Mouse (Mus musculus): ENCODE measurements around the gene Pld5.

Gene Pld5

DNA sequence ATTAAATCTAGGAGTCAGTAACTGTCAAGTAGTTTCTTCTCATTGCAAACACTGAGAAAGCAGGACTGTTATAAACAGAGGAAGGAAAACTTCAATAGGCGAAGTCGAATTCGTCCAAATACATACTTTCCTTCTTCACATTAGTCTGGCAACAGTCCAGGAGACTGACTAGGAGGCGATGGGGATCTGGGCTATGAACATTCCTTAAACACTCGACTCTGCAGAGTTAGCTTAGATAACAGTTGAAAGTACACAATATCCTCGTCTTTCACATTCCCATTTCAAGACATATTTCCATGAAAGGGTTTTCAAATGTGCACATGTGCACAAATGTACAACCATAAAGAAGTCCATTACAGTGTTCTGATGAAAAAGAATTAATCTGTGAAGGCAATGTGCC lies 129.8 kb downstream of the Pld5 start:
- DNase-seq: no peak

DNA sequence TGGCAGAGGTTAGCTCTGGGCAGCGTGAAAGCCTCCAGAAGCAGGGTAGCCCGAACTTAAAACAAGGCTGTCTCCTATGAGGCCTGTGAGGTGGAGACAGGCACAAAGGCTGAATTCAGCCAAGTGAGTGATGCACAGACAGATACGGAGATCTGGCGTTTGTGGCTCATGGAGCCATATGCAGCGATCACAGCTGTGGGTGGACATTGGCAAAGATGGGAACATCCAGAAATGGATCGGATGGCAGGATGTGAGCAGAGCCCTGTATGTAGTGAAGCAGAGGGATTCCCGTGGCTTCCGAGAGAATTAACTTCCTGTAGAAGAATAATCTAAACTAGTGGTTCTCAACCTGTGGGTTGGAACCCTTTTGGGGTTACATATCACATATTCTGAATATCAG lies 140.7 kb downstream of the Pld5 start:
- DNase-seq: no peak

DNA sequence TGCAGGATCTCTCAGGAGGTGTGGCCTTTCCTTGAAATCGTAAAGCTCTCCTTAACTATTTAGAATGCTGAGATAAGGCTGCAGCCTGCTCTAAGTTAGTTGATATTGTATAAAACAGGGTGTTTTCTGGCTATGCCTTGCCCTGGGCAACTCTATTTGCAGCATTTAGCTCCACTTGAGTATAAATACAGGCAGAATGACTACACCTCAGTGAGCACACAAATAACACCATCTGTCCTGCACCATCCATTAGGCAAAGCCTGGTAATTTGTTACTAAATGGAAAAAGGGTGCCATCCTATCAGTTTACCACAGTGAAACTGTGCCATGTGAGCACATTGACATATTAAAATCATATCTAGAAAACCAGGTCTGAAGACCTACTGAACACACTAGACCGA lies 149.3 kb downstream of the Pld5 start:
- no peak for DNase-seq

DNA sequence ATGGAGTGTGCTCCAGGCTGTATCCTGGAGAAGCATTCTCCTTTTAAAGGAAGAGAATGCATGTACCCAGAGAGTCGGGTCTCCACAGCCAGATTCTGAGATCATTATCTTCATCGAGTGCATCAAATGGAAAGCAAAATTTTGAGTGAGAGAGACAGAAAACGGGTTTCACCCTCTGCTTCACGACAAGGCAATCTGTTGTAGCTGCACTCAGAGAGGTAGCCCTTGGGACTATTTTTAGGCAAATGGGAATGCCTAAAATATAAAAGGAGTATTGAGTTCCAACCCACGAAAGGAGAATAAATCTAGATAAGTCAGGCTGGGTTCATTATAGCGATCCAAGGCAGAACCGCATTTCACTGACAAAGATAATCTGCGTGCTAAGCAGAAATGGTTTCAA lies 150.7 kb downstream of the Pld5 start:
- no peak for DNase-seq

DNA sequence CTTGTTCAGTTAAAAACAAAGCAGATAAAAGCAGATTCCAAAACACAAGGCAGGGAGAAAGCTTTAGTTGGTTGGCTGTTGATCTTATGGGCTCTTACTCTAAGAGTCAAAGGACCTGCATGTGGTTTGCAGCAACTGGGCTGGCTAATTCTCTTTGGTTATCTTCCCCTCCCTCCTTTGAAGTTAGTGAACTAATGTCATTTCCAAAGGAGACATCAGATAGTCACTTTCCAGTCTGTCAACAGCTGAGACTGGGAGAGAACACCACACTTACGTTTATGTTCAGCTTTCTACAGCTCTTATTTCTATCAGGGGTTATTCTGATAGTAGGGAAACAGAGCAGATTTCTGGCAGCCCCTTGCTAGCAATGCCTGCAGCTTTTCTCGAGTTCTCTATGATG lies 151.3 kb downstream of the Pld5 start:
- DNase-seq: no peak

DNA sequence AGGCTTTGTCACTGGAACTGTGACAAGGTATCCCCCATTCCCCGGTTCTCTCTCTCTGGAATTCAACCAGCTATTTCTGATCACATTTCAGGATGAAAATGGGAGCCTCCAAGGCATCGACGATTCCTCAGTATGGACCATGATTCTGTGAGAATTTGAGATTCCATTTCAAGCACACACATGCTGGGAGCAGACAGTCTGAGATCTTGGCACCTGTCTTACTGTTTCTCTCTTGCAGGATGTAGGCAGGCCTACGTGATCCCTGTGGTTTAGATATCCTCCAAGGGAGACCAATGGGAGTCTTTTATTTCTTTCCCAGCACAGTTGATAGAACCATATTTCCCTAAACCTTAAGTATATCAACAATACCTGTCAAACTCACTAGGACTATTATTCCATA lies 159.5 kb downstream of the Pld5 start:
- DNase-seq: no peak

DNA sequence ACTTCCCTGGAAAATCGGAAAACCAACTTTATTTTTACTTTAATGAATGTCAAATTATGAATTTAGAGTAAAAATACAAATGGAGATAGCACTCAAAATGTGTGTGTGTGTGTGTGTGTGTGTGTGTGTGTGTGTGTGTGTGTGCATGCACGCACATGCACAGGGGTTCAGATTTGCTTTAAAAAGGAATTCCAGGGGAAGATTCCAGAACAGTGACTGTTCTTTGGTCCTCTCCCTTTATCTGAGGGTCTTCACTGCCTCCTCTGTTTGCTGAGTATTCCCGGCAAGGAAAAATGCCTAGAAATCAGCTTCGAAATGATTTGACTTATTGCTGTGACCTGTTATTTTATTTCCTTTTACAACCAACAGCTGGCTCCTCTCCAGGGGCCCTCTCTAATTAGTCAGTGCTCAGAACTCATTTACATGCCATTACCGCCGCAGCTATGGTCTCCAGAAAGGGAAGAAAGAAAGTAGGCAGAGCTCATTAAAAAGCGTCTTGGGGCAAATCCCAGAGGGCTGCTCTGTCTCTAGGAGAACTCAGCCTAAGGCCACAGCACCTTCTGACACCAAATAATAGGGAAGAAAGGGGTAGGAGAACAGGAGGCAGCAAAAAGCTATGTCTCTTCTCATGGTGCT lies 176.3 kb downstream of the Pld5 start:
- no peak for DNase-seq

DNA sequence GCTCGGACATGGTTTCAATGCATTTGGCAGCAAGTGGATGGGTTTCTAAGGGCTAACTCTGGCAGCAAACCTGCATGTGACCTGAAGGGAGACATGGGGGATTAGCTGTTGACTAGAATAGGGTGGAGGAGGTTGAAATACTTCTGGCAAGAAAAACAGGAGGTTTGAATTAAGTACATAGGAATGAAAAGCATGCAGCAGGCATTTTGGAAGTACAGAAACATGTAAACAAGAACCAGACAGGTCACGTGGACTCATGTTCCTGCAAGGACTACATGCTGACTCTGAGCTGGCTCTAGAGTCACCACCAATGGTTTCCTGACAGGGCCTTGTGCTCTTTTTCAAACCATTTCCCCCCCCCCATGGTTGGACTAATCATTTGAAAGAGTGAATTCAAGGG lies 183.0 kb downstream of the Pld5 start:
- DNase-seq: no peak

DNA sequence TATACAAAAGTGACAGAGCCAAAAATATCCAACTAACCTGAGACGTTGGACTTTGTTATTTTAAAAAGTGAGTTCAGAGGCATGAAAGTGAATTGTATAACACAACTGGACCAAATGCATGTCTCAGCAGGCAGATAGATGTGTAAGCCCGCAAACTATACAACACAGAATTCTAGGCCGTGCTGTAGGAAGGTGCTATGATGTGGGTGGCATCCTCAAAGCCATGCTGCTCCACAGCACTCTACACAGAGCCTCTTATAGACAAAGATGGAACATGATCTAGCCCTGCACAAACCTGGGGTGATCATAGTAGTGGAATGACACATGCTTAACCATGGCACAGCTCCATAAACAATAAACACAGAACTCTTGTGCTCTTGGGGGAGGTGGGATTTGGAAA lies 185.7 kb downstream of the Pld5 start:
- DNase-seq: no peak

DNA sequence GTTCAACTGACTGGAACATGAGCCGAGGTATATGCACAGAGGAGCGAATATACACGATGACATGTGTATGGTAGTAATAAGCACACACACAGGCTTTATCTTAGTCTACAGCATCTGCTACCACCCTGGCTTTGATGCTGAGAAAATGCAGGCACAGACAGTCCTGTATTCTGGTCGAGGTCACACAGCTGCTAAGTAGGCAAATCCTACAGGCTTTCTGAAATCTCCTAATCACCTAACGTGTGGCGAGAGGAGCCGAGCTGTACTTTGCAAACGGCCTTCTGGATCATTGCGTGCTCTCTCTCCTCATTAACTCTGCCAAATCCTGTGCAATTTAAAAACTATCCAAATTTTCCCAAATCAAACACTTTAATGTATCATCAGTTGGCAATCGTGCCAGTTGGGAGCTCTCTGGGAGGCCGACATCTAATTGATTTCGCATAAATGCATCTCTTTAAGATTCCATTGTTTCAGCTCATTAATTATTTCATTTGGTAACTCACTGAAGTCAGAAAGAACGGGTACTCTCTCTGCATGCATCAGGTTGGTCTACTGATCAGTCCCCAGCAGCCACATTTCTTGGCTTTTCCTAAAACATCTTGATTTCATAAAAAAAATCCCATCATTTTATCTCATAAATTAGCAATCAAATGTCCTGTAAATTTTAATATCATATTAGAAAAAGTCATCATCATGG lies 189.0 kb downstream of the Pld5 start:
- no peak for DNase-seq

DNA sequence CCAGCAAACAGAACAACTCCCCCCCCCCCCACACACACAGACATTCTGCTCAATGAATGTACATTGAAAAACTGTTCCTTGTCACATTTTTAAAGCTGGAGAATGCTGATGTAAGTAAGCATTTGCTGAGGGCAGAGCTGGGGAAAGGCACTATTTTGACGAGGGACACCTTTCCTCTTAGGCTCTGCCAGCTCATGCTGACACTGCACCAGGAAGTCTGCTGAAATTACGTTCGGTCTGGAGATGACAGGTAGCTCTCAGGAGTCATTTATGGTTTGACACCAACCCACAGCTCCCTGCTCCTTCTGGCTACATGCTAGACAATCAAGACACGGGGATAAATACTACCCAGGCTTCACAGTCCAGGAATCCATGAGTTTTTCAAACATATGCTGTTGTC lies 192.8 kb downstream of the Pld5 start:
- DNase-seq: no peak

DNA sequence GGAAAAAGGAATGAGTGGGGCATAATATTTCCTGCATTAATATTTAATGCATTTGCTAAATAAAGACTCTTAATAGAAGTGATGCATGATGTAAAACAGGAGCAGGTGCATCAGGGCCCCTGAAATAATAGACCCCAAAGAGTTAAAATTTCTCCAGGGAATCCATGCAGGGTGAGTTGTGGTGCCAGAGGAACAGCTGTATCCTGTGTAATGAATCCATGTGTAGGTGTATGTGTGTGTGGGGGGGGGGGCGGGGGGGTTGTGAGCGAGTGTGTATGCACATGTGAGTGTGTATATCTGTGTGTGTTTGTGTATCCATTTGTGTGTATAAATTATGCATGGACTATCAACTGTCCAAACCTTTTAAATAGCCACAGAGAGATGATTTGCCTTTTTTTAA lies 194.1 kb downstream of the Pld5 start:
- no peak for DNase-seq

DNA sequence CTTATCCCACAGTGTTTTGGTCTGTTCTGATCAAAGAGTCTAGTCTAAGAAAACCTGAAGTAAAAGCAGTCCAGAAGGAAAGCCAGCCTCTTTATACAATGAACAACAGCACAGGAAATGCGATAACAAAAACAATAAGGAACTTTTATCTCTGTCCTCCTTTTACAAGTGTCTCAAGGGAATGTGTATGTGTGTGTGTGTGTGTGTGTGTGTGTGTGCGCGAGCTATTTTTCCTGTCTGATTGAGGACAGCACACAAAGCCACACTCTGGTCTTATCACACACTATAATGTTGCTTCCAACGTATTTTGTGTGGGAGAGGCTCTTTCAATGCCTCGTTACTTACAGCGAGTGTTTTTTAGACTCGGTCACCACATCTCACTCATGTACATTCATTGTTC lies 196.7 kb downstream of the Pld5 start:
- no peak for DNase-seq

DNA sequence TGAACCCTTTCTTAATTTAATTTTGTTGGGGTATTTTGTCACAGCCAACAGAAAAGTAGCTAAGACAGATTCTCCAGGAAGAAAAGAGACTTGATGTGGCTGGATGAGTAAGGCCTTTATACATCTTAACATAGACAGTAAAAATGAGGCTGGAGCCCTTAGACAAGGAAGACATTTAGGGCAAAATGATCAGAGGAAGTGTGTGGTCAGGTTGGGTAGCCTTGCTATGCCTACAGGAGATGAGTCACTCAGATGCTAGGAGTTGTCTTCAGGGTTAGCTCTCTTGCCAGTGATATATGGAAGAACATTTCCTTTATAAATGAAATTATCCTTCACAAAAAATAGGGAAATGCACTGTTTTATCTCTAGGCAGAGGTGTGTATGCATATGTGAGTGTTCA lies 198.3 kb downstream of the Pld5 start:
- no peak for DNase-seq

DNA sequence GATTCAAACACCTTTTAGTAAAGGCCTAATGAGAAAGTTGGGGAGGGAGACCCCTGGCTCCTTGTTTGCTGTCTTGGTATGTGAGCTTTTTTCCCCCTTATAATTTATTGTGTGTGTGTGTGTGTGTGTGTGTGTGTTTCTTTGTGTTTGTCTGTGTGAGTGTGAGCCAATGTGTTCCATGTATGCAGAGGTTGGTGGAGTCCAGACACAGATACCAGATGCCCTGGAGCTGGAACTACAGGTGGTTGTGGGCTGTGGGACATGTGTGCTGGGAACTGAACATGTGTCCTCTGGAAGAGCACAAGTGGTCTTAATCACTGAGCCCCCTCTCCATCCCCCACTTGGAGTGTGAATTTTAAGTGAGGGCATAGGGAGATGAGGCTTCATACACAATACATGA lies 199.3 kb downstream of the Pld5 start:
- no peak for DNase-seq

DNA sequence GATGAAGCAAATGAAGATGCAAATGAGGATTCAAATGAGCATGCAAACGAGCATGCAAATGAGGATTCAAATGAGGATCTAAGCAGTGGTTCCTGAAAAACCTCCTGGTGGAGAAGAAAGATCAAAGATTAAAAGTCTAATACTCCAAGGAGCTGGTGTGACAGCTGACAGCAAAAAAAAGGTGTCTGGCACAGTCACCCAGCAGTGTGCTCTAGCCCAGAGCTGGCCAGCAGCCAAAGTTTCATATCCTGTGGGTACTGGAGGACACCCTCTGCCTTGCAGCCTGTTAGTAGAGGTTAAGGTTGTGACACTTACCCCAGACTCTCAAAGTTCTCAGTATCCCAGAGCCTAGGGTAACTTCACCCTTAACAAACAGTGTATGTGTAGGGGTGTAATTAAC lies 199.7 kb downstream of the Pld5 start:
- peak; percentile 27 to 44 for DNase-seq

DNA sequence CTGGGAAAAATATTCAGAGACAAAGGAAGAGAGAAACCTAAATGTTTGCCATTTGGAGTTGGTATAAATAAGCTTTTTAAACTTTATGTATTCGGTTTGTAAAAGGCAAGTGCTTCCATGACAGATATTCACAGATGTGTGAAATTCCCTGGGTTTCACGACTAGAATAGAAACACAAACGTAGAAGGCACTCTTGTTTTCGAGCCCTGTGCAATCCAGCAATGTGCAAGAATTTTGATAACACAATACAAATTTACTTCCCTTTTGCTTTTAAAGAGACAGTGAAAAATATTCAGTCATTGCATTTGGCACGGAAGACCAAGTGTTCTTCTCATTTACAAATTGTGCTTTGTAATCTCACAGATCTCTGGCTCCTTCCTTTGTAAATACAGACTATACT lies 200.6 kb downstream of the Pld5 start:
- no peak for DNase-seq

DNA sequence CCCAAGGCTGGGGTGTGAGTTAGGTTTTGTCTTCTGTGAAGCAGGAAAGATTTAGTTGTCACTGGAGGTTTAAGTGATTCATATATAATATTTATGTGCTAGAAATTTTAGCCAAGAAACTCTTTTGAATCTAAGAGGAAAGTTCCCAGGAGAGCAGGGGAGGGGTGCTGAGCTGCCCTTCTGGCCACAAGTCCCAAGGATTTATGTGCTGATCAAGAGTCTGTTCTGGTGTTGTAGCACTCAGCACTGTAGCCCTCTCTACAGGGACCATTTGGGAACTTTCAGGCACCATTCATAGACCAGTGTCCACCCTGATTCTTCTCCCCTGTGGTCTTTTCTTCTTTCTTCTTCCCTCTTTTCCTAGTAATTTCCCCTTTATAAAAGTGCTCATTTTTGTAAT lies 209.8 kb downstream of the Pld5 start:
- no peak for DNase-seq

DNA sequence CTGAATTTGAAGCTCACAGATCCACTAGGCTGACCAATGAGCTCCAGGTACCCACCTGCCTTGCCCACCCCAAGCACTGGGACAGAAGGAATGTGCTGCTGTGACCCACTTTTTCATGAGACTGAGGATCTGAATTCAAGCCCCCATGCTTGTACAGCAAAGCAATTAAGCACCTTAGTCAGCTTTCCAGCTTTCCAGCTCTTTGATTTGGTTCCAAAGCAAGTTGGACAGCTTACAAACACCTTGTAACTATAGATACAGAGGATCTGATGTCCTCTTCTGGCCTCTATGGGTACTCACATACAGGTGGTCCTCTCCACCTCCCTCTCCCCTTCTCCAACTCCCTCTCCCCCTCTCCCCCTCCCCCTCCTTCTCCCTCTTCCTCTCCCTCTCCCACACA lies 210.6 kb downstream of the Pld5 start:
- no peak for DNase-seq

DNA sequence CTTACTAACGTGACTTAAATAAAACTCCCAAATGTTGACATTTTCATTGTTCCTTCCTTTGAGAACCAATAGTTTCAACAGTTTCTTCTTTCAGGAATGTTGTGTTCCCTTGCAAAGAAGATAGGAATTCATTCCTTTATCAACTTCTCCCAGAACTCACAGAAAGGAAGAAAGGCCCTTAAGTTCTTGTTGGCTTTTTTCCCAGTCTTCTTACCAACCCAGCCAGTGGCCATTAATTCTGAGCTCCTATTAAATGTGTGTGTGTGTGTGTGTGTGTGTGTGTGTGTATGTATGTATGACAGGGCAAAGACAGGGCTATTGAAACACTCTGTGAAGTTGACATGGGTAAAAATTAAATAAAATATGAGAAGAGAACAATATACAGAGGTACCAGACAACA lies 221.5 kb downstream of the Pld5 start:
- no peak for DNase-seq

DNA sequence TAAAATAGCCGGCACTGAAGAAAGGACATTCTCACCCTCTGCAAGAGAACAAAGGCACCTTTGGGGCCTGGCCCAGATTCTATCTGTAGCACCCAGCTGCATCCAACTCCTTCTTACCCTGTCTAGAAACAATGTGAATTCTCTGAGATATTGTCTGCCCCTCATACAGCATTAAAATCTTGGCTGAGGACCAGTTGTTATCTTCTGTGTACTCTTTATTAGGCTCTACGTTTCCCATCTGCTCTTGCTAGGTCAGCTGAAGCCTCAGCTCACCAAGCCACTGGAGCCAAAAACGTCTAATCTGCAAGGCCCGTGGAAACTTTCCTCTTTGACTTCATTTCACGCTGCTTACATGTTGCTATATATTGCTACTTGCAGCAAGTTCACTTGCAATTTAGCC lies 228.1 kb downstream of the Pld5 start:
- DNase-seq: no peak

DNA sequence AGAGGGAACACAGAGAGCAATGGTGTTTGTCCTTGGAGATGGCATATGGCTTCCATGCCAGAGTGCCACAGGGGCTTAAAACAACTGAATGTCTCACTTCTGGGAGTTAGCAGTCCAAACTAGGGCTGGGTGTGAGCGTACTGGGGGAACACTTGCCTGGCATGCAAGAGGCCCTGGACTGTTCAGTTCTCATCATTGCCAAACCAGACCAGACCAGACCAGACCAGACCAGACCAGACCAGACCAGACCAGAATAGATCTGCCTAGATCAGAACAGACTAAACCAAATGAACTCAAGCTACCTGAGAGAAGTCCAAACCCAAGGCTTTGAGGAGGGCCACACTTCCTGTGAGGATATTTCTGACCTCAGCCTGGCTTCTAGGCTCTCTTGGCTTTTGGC lies 228.7 kb downstream of the Pld5 start:
- DNase-seq: no peak

DNA sequence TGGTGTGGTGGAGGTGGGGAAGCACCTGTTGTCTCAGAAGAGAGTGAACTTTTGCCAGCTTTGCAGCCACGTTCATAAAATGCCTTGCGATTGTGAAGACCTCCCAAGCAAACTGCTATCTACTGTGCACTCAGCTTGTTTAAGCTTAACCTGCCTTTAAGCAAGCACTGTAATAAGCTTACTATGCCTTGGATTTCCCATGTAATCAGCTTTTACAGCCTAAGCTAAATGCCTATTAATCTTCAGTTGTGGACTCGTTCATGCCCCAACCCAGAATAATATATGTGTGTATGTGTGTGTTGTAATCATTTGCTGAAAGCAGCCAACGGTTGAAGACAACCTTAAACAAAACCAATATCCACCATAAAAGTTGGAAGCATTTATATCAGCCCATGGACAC lies 232.1 kb downstream of the Pld5 start:
- no peak for DNase-seq

DNA sequence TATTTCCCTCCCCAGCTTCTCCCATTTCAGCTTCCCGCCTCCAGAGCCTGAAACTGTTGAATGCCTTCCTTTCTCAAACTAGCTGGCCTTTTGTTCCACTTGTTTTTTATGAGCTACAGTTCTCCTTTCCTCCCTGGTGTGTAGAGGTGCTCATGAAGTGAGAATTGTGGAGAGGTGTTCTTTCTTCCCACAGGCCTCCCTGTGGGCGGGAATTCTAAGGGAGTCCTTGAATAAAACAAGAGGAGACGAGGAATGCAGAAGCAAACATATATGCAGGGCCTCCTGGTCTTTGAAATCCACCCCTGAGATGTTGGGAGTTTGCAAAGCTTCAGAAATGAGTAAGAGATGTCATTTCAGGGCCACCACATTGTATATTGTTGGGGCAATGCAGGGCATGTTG lies 235.2 kb downstream of the Pld5 start:
- no peak for DNase-seq

DNA sequence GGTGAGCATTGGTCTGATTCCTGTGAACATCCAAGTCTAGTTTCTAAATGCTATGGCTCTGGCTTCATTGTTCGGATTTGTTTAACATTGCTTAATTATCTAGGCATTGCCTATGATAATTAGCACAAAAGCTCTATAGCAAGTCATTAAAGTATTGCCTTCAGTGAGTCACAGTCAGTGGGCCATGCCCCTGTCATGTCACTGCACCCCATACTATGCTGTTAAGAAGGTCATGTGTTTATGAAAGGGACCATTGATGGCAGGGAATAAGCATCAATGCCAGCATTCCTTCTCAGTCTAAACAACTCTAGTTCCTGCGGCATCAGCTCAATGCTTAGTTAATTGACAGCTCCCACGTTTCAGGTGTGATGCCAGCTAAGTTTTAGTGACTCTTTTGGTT lies 239.1 kb downstream of the Pld5 start:
- no peak for DNase-seq
